Mouse (Mus musculus) embryonic facial prominence, embryonic 15.5 days (tissue): ENCODE data around the gene Notch4. TPM values are rescaled to one million over a fixed set of nuclear protein-coding genes. Genes with fewer than 3 reads are reported as not detected.

Experiments used
- ATAC-seq: fragments of 200-750 bp; cut with Nextera tagmentation; 2 replicates; pipeline ENCODE4 v1.8.0; 2017; ENCODE audit warnings: low read depth, moderate TSS enrichment; ENCODE audit not compliant: insufficient number of reproducible peaks, low FRiP score, low TSS enrichment
- H3K27ac ChIP-seq: fragments of 300-500 bp; sonication (generic); replicated peaks from 2 replicates; pipeline ENCODE4 v1.5.1; 2015; ENCODE audit warnings: mild to moderate bottlenecking, inconsistent platforms
- H3K27me3 ChIP-seq: fragments of 300-500 bp; sonication (generic); 2 replicates; pipeline ENCODE4 v1.6.1; 2015; ENCODE audit warnings: inconsistent platforms
- H3K36me3 ChIP-seq: fragments of 300-500 bp; sonication (generic); 2 replicates; pipeline ENCODE4 v1.6.1; 2015; ENCODE audit warnings: mild to moderate bottlenecking, inconsistent platforms
- H3K4me1 ChIP-seq: fragments of 300-500 bp; sonication (generic); 2 replicates; pipeline ENCODE4 v1.6.1; 2015; ENCODE audit warnings: inconsistent platforms
- H3K4me2 ChIP-seq: fragments of 300-500 bp; sonication (generic); replicated peaks from 2 replicates; pipeline ENCODE4 v1.6.1; 2015; ENCODE audit warnings: mild to moderate bottlenecking, inconsistent platforms
- H3K4me3 ChIP-seq: fragments of 300-500 bp; sonication (generic); replicated peaks from 2 replicates; pipeline ENCODE4 v1.5.1; 2015; ENCODE audit warnings: mild to moderate bottlenecking, inconsistent platforms
- H3K9ac ChIP-seq: fragments of 300-500 bp; sonication (generic); 2 replicates; pipeline ENCODE4 v1.6.1; 2015; ENCODE audit warnings: inconsistent platforms
- H3K9me3 ChIP-seq: fragments of 300-500 bp; sonication (generic); replicated peaks from 2 replicates; pipeline ENCODE4 v1.6.1; 2016; ENCODE audit warnings: inconsistent platforms
- WGBS: fragments of 180-500 bp; shearing (Covaris S2); methylation state at CpG from one replicate; pipeline ENCODE4 v1.1.7; 2015; 5-methylcytosine and 5-hydroxymethylcytosine counted together
- polyA plus RNA-seq: library from polyadenylated mRNA; unstranded; fragments of >200 nt; fragmentation: Nextera tagmentation; extraction: Ambion mirVana; gene quantifications from 2 replicates; pipeline ENCODE4 v1.2.1, GENCODE M21; 2015

Gene Notch4
- polyA plus RNA-seq, 1 experiment from 2014 or later = 6.5 TPM

DNA sequence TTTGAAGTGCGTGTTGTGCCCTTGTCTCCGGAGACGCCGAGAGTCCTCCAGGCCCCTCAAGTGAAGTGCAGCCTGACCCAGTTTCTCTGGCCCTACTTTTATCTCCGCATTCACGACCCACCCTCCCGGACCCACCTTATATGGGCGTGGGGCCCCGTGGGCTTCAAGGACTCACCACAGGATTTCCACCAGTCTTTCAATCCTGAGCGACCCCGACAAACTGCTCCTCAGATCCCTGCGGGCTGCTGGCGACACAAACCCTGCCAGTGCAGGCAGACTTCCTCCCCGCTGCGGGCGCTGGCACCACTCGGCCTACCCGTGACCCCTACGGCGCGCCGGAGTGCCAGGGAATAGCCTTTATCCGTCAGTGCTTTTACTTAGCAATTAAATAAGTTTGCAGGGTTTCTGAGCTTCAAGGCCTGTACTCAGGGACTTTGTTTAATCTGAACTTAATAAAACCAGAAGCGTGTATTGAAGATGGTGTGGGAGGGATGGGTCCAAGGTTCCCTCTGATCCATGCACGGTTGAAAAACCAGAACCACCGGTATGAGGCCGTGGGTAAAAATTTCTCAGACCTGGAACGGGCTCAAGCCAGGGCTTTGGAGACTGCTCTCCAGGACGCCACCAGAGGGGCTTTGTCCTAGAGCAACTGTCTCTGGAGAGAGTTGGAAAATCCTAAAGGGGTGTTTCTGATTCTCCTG, 64.0 kb downstream of the Notch4 start, which contains the start of gene Ppt2:
TSS of gene Ppt2 (minus strand) at position 568 of the 701 bp plus-strand sequence.
- Histone ChIP-seq H3K4me1 (peaks cover 63% of the 10 kb centered on the region), H3K9me3 (no peaks in the 10 kb centered on the region), H3K27me3 (peaks cover 22% of the 10 kb centered on the region), H3K27ac (peak within 1 kb of the TSS; percentile 97), H3K4me3 (peak within 1 kb of the TSS; percentile 78), H3K4me2 (peak within 1 kb of the TSS; percentile 86), H3K9ac (peak within 1 kb of the TSS; percentile 73), H3K36me3 (peaks cover 14% of the 10 kb centered on the region)
- WGBS = 2% methylated on average over 29 of the region's 29 CpGs
- no peak for ATAC-seq

- ATAC-seq = no peak
- peak overlapping the region; percentile 78 for H3K4me3 ChIP-seq
- H3K27me3 ChIP-seq = peaks cover 22% of the 10 kb centered on the region
- WGBS = 21% methylated on average over 5 of the region's 5 CpGs
- peaks cover 9% of the 10 kb centered on the region; the same call in 1 of the 2 replicates for H3K36me3 ChIP-seq
- H3K4me2 ChIP-seq = peak overlapping the region; percentile 86
- peak overlapping the region; percentile 97 for H3K27ac ChIP-seq
- peak overlapping the region; percentile 73; the same call in 1 of the 2 replicates for H3K9ac ChIP-seq
- no peaks in the 10 kb centered on the region for H3K9me3 ChIP-seq
- peaks cover 63% of the 10 kb centered on the region for H3K4me1 ChIP-seq
Observed at GRCm38 (mm10) chr17:34628644-34628967, 64.5 kb downstream of the Notch4 start.

DNA sequence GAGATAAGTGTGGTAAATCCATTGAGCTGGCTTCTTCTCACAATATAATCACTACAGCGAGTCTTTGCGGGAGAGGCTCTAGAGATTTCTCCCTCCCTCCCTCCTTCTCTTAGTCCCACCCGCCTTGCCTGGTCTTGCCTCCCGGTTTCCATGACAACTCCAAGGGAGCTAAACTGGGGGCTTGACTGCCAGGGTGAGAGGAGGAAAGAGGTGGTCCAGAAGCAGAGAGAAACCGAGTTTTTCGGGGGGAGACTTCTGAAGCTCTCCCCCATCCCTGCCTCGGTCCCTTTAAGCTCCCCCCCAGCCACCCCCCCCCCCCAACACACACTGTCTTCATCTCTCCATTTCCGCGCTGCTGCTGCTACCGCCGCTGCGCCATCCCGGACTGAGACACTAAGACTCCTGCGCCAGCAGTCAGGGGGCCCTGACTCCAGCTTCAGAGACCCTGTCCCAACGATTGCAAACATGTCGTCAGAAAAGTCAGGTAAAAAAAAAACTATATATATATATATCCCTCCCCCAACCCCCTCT, 65.2 kb downstream of the Notch4 start, which contains the start of gene Prrt1:
TSS of gene Prrt1 (plus strand) at position 313 of the 531 bp plus-strand sequence.
- H3K9me3 ChIP-seq = no peaks in the 10 kb centered on the region
- peak within 1 kb of the TSS; percentile 97 for H3K27ac ChIP-seq
- H3K36me3 ChIP-seq = peaks cover 6% of the 10 kb centered on the region; the same call in 1 of the 2 replicates
- 5% methylated on average over 16 of the region's 16 CpGs for WGBS
- H3K4me1 ChIP-seq = peaks cover 63% of the 10 kb centered on the region
- H3K4me3 ChIP-seq = peak within 1 kb of the TSS; percentile 78
- ATAC-seq = no peak
- H3K9ac ChIP-seq = peak within 1 kb of the TSS; percentile 73; the same call in 1 of the 2 replicates
- H3K4me2 ChIP-seq = peak within 1 kb of the TSS; percentile 86
- H3K27me3 ChIP-seq = peaks cover 22% of the 10 kb centered on the region

DNA sequence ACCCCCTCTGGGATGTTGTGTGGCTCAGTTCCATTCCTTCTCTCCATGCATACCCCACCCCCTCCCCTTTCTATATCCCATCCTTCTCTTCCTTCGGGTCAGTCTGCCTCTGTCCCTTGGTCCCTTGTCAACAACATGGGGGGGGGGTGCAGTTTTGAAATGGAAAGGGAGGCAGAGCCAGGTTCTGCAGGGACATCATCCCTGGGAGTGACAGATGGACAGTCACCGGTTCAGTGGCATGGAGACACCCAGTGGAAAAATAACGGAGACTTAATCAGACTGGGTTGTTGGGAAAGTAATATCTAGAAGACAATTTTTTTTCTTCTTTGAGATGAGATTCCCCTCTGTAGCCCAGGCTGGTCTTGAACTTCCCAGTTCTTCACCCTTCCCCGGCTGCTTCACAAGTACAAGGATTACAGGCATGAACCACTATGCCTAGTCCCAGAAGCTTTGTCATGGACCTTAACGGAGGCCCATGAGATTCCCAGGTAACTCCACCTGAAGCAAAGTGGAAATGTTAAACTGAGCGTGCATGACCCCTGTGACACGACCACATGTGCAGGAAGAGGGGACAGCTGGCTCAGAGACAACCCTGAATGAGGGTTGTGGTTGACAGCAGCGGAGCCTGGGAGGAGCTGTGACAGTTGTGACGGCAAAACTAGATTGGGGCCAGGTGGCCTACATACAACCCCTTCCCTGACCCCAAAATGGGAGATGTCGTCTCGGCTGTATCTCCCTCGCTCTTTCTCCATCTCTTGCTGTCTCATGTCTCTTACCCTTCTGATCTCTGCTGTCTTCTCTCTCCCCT, 65.9 kb downstream of the Notch4 start:
- no peak overlapping the region for H3K27ac ChIP-seq
- peaks cover 22% of the 10 kb centered on the region for H3K27me3 ChIP-seq
- peaks cover 63% of the 10 kb centered on the region for H3K4me1 ChIP-seq
- H3K36me3 ChIP-seq = peaks cover 6% of the 10 kb centered on the region; the same call in 1 of the 2 replicates
- H3K9ac ChIP-seq = no peak overlapping the region
- WGBS = 18% methylated on average over 12 of the region's 12 CpGs
- no peak for ATAC-seq
- H3K4me3 ChIP-seq = peak overlapping the region; percentile 78
- H3K4me2 ChIP-seq = peak overlapping the region; percentile 86
- no peaks in the 10 kb centered on the region for H3K9me3 ChIP-seq

DNA sequence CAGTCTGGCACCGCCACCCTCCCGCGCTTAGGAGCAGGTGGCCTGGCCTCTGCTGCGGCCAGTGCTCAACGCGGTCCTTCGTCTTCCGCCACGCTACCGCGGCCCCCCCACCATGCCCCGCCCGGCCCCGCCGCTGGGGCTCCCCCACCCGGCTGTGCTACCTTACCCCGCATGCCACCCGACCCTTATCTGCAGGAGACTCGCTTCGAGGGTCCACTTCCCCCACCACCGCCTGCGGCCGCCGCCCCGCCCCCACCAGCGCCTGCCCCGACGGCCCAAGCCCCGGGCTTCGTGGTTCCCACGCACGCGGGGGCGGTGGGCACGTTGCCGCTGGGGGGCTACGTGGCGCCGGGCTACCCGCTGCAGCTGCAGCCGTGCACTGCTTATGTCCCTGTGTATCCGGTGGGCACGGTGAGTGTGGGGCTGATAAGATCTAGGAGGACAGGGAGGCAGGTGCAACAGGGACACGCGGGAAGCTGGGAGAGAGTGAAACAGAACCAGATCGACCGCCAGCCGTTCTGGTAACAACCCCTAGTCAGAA, 66.8 kb downstream of the Notch4 start:
- Histone ChIP-seq H3K4me1 (peaks cover 63% of the 10 kb centered on the region), H3K9ac (no peak overlapping the region), H3K9me3 (no peaks in the 10 kb centered on the region), H3K4me3 (peak overlapping the region; percentile 78), H3K36me3 (no peaks in the 10 kb centered on the region), H3K27ac (no peak overlapping the region), H3K4me2 (peak overlapping the region; percentile 86), H3K27me3 (peaks cover 22% of the 10 kb centered on the region)
- ATAC-seq = no peak
- WGBS = 3% methylated on average over 48 of the region's 48 CpGs

- Histone ChIP-seq H3K27me3 (peaks cover 22% of the 10 kb centered on the region), H3K9me3 (no peaks in the 10 kb centered on the region), H3K4me3 (peak overlapping the region; percentile 41), H3K27ac (no peak overlapping the region), H3K36me3 (no peaks in the 10 kb centered on the region), H3K4me2 (peak overlapping the region; percentile 86), H3K9ac (peak overlapping the region; percentile 12; the same call in 1 of the 2 replicates), H3K4me1 (peaks cover 55% of the 10 kb centered on the region)
- ATAC-seq = no peak
- WGBS = 17% methylated on average over 12 of the region's 12 CpGs
Observed at GRCm38 (mm10) chr17:34631647-34632046, 67.6 kb downstream of the Notch4 start.

DNA sequence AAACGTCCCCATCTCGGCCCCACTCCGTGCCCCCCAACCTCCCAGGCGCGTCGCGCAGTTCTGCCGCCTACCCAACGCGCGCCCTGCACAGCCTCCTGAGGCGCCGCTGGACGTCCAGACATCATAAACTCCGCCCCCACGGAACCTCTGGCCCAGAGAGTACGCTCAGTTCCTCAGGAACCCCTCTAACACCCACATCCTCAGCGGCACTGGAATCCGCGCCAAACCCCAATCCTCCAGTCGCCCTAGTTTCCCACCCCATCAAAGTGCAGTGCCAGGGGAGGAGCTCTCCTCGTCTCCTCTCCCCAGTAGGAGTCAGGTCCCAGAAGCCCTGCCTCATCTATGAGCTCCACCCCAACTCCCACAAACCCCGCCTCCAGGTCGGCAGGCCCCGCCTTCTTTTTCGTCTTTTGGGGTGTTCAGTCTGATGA, 68.2 kb downstream of the Notch4 start:
- 0 out of 2 replicates have a peak overlapping the region, but pooled peaks have one; percentile 12 for H3K9ac ChIP-seq
- peak overlapping the region; percentile 58 for H3K27ac ChIP-seq
- peak overlapping the region; percentile 86 for H3K4me2 ChIP-seq
- no peaks in the 10 kb centered on the region for H3K9me3 ChIP-seq
- WGBS = 2% methylated on average over 26 of the region's 26 CpGs
- H3K36me3 ChIP-seq = no peaks in the 10 kb centered on the region
- peak; percentile 74 for ATAC-seq
- peaks cover 22% of the 10 kb centered on the region for H3K27me3 ChIP-seq
- H3K4me1 ChIP-seq = peaks cover 53% of the 10 kb centered on the region
- peak overlapping the region; percentile 41 for H3K4me3 ChIP-seq

DNA sequence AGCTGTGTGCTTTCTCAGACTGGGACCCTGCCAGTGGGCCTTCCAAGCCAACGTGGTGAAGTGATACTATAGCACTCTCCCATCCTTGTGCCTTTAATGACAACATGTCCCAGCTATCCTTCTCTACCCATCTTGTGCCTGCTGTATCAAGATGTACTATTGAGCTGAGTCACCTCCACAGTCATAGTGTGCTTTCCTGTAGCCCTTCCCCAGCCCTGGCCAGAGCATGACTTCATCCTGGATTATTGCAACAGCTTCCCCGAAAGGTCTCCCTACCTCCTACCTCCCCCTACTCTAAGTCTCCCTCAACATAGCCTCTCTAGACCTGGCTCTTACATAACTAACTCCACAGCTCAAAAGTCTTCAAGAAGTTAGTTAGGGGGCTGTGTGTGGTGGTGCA, 71.6 kb downstream of the Notch4 start:
- H3K9me3 ChIP-seq = no peaks in the 10 kb centered on the region
- no peak for ATAC-seq
- no peak overlapping the region for H3K4me3 ChIP-seq
- H3K4me1 ChIP-seq = peaks cover 26% of the 10 kb centered on the region
- 70% methylated on average over 2 of the region's 2 CpGs for WGBS
- no peaks in the 10 kb centered on the region for H3K36me3 ChIP-seq
- peaks cover 11% of the 10 kb centered on the region for H3K27me3 ChIP-seq
- H3K4me2 ChIP-seq = no peak overlapping the region
- no peak overlapping the region for H3K27ac ChIP-seq
- H3K9ac ChIP-seq = no peak overlapping the region

GRCm38 (mm10) chr17:34637459-34637858, 73.4 kb downstream of the Notch4 start:
- H3K27ac ChIP-seq = no peak overlapping the region
- no peaks in the 10 kb centered on the region for H3K27me3 ChIP-seq
- no peaks in the 10 kb centered on the region for H3K9me3 ChIP-seq
- H3K36me3 ChIP-seq = no peaks in the 10 kb centered on the region
- no peak overlapping the region for H3K4me3 ChIP-seq
- ATAC-seq = no peak
- no peak overlapping the region for H3K9ac ChIP-seq
- WGBS = 55% methylated on average over 3 of the region's 3 CpGs
- H3K4me2 ChIP-seq = no peak overlapping the region
- peaks cover 21% of the 10 kb centered on the region for H3K4me1 ChIP-seq
